Mouse (Mus musculus) limb, embryonic 13.5 days (tissue): ENCODE results near the gene Slc32a1. TPM values are rescaled to one million over a fixed set of nuclear protein-coding genes. Genes with fewer than 3 reads are reported as not detected.

Source experiments
- ATAC-seq: fragments of 200-750 bp; cut with Nextera tagmentation; 2 replicates; pipeline ENCODE4 v1.8.0; 2017; ENCODE audit warnings: low read depth, moderate number of reproducible peaks, moderate TSS enrichment; ENCODE audit not compliant: low FRiP score
- H3K27ac ChIP-seq: fragments of 300-500 bp; sonication (generic); 2 replicates; pipeline ENCODE4 v1.5.1; 2015; ENCODE audit warnings: inconsistent platforms, mild to moderate bottlenecking, moderate library complexity
- H3K27me3 ChIP-seq: fragments of 300-500 bp; sonication (generic); 2 replicates; pipeline ENCODE4 v1.6.1; 2015; ENCODE audit warnings: mild to moderate bottlenecking, inconsistent platforms
- H3K36me3 ChIP-seq: fragments of 300-500 bp; sonication (generic); 2 replicates; pipeline ENCODE4 v1.6.1; 2015; ENCODE audit warnings: inconsistent platforms, mild to moderate bottlenecking, moderate library complexity
- H3K4me1 ChIP-seq: fragments of 300-500 bp; sonication (generic); 2 replicates; pipeline ENCODE4 v1.6.1; 2015; ENCODE audit warnings: inconsistent platforms
- H3K4me2 ChIP-seq: fragments of 300-500 bp; sonication (generic); replicated peaks from 2 replicates; pipeline ENCODE4 v1.6.1; 2015; ENCODE audit warnings: inconsistent platforms, mild to moderate bottlenecking, moderate library complexity
- H3K4me3 ChIP-seq: fragments of 300-500 bp; sonication (generic); 2 replicates; pipeline ENCODE4 v1.5.1; 2015; ENCODE audit warnings: moderate library complexity, mild to moderate bottlenecking, inconsistent platforms
- H3K9ac ChIP-seq: fragments of 300-500 bp; sonication (generic); 2 replicates; pipeline ENCODE4 v1.6.1; 2015; ENCODE audit warnings: mild to moderate bottlenecking, inconsistent platforms
- H3K9me3 ChIP-seq: fragments of 300-500 bp; sonication (generic); 2 replicates; pipeline ENCODE4 v1.6.1; 2016; ENCODE audit warnings: inconsistent platforms
- WGBS: fragments of 180-500 bp; shearing (Covaris S2); methylation state at CpG from one replicate; pipeline ENCODE4 v1.1.7; 2015; 5-methylcytosine and 5-hydroxymethylcytosine counted together
- polyA plus RNA-seq: library from polyadenylated mRNA; unstranded; fragments of >200 nt; fragmentation: Nextera tagmentation; extraction: Ambion mirVana; gene quantifications from 2 replicates; pipeline ENCODE4 v1.2.1, GENCODE M21; 2015

Gene Slc32a1
- not detected in 2 replicates for polyA plus RNA-seq

GRCm38 (mm10) chr2:158610488-158611325 lies at the start of gene Slc32a1:
Gene Slc32a1 (plus strand): TSS chr2:158610767.
- WGBS, result under 1% methylated on average over 75 of the region's 77 CpGs
- H3K4me3 ChIP-seq, result peak within 1 kb of the TSS; percentile 30
- H3K27me3 ChIP-seq, result peaks cover 100% of the 10 kb centered on the region
- H3K9me3 ChIP-seq, result no peaks in the 10 kb centered on the region
- no peak for ATAC-seq
- no peaks in the 10 kb centered on the region for H3K36me3 ChIP-seq
- H3K4me2 ChIP-seq, result peak within 1 kb of the TSS; percentile 54
- no peak within 1 kb of the TSS for H3K27ac ChIP-seq
- peaks cover 30% of the 10 kb centered on the region for H3K4me1 ChIP-seq
- H3K9ac ChIP-seq, result no peak within 1 kb of the TSS

DNA sequence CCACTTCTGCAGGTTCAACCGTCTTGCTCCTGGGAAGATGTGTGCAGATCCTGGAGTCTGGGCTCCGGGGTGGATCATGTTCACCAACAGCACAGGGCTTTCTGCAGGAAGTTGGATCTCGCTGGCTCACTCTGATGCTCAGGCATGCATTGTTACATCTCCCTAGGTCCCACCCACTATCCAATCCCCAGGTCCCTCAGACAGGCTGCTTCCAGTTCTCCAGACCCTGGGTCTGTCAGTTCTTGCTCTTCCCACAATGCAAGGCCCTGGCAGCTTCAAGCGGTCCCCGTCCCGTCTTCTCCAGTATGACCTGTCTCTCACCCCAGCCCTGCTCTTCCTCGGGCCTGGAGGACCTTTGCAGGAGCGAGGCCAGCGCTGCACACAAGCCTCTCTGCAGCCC lies 49.8 kb upstream of the Slc32a1 start:
- Histone ChIP-seq H3K4me3 (no peak overlapping the region), H3K9me3 (no peaks in the 10 kb centered on the region), H3K36me3 (no peaks in the 10 kb centered on the region), H3K27ac (no peak overlapping the region), H3K4me2 (no peak overlapping the region), H3K4me1 (peaks cover 4% of the 10 kb centered on the region), H3K9ac (no peak overlapping the region), H3K27me3 (peaks cover 57% of the 10 kb centered on the region)
- ATAC-seq, result no peak
- WGBS, result 16% methylated on average over 9 of the region's 9 CpGs

DNA sequence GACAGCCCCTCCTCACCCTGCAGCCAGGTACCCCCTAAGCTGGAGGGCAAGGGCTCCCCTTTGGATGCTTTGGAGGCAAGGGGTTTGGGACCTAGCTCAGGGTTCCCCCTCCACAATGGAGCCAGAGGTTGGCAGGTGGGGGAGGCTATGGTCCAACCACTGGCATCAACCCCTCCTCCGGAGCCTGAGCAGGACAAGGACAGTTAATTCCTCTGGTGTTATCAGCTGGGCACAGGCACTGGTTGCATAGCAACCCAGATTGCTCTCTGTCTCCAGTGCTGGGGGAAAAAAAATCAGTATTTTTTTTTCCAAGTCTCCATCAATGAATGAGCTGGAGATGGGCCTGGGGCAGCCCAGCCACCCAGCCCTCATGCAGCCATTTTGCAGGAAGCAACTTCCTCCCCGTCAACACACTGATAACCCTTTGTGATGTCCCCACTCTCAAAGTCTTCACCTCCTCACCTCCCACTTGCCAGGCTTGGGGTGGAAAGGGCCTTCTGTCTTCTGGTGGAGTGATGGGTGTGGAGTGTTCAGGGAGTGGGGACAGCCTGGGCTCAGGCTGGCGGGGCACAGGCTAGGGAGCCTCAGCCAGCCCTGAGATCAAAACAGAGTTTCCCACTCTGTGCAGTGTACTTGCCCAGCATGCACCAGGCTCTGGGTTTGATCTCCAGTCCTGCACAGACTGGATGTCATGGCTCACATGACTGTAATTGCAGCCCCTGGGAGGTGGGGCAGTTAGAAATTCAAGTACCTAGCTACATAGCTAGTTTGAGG lies 49.0 kb upstream of the Slc32a1 start:
- H3K9me3 ChIP-seq, result no peaks in the 10 kb centered on the region
- no peak overlapping the region for H3K9ac ChIP-seq
- 40% methylated on average over 3 of the region's 3 CpGs for WGBS
- no peaks in the 10 kb centered on the region for H3K4me1 ChIP-seq
- ATAC-seq, result no peak
- H3K27me3 ChIP-seq, result peaks cover 57% of the 10 kb centered on the region
- H3K4me3 ChIP-seq, result no peak overlapping the region
- no peak overlapping the region for H3K27ac ChIP-seq
- no peaks in the 10 kb centered on the region for H3K36me3 ChIP-seq
- no peak overlapping the region for H3K4me2 ChIP-seq

GRCm38 (mm10) chr2:158570421-158571081 lies 40.0 kb upstream of the Slc32a1 start:
- Histone ChIP-seq H3K4me3 (no peak overlapping the region), H3K27ac (no peak overlapping the region), H3K9ac (no peak overlapping the region), H3K4me1 (no peaks in the 10 kb centered on the region), H3K4me2 (no peak overlapping the region), H3K9me3 (no peaks in the 10 kb centered on the region), H3K36me3 (no peaks in the 10 kb centered on the region), H3K27me3 (peaks cover 19% of the 10 kb centered on the region)
- ATAC-seq, result peak; percentile 44; the same call in 1 of the 2 replicates
- WGBS, result 20% methylated on average over 13 of the region's 13 CpGs

DNA sequence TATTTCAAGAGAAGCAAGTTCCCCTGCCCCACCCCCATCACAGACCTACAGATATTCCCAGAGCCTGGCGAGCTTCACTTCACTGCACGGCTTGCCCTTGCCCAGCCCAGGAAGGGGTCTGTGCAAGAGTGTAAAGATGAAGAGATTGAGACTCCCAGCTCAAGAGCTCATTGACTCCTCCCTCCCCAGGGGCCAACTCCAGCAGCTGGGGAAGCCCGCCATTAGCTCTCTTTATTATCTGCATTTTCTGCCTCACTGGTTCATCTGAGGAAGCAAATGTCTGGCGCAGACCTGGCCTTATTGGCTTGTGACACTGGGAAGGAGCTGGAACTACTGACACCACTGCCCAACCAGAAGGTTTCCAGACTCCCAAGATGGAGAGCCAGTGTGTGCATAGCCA lies 30.6 kb upstream of the Slc32a1 start:
- Histone ChIP-seq H3K4me2 (no peak overlapping the region), H3K27ac (no peak overlapping the region), H3K4me1 (no peaks in the 10 kb centered on the region), H3K9me3 (no peaks in the 10 kb centered on the region), H3K27me3 (peaks cover 10% of the 10 kb centered on the region), H3K9ac (no peak overlapping the region), H3K4me3 (no peak overlapping the region), H3K36me3 (no peaks in the 10 kb centered on the region)
- ATAC-seq, result no peak
- 51% methylated on average over 4 of the region's 4 CpGs for WGBS

GRCm38 (mm10) chr2:158584621-158585358 lies 25.8 kb upstream of the Slc32a1 start:
- no peak overlapping the region for H3K27ac ChIP-seq
- no peak overlapping the region for H3K4me2 ChIP-seq
- WGBS, result 13% methylated on average over 12 of the region's 12 CpGs
- no peaks in the 10 kb centered on the region for H3K9me3 ChIP-seq
- H3K9ac ChIP-seq, result no peak overlapping the region
- H3K4me3 ChIP-seq, result no peak overlapping the region
- no peak for ATAC-seq
- peaks cover 10% of the 10 kb centered on the region; the same call in 1 of the 2 replicates for H3K4me1 ChIP-seq
- H3K36me3 ChIP-seq, result no peaks in the 10 kb centered on the region
- peaks cover 25% of the 10 kb centered on the region for H3K27me3 ChIP-seq

DNA sequence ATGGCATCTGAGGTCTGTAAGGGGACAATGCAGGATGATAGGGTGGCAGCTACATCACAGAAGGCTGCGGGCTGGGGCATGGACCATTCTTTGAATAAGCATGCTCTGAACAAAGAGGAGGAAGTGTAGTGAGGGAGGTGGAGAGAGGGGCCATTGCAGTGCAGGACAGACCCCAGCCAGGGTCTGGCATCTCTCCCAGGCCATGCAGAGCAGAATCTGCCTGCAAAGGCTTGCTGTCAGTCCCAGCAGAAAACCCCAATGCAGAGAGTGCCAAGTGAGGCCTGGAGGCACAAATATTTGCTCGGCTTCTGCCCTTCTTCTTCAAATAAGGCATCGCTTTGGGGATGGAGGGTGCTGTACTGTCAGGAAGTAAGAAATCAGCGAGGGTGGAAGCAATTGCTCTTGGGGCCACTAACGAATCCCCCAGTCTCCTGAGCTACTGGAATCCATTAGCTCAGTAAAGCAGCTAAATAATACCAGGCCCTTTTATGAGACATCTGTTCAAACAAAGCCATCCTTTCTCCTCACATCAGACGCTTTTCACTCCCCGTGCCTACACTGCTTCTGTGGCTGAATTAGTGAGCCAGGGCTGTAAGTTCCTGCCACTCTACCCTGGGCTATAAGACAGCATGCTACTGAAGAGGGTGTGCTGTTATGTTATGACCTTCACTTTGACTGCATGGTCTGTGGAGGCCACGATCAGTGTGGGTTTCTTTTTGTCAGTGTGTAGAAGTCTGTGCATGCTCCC lies 21.9 kb upstream of the Slc32a1 start:
- H3K27ac ChIP-seq, result no peak overlapping the region
- no peak overlapping the region for H3K4me2 ChIP-seq
- H3K9me3 ChIP-seq, result no peaks in the 10 kb centered on the region
- no peak overlapping the region for H3K9ac ChIP-seq
- no peaks in the 10 kb centered on the region for H3K36me3 ChIP-seq
- ATAC-seq, result no peak; the same call in 1 of the 2 replicates
- no peak overlapping the region for H3K4me3 ChIP-seq
- WGBS, result 26% methylated on average over 8 of the region's 8 CpGs
- peaks cover 10% of the 10 kb centered on the region; the same call in 1 of the 2 replicates for H3K4me1 ChIP-seq
- peaks cover 26% of the 10 kb centered on the region for H3K27me3 ChIP-seq

DNA sequence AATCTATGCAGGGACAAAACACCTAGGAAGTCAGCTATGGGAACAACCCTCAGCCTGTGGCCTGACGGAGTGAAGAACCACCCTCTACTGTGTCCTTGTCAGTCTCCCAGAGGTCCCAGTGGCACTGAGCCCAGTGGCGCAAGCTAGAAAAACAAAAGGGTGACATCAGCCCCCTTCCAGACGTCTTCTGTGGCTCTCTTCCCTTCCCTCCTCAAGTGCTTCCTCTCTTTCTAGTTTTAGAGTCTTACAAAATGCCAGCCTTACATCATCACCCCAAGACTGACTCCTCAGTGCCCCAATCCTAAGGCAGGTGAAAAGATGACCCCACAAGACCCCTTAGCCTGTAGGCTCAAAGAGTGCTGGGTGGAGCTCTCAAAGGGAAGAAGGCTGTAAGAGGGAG lies 20.1 kb upstream of the Slc32a1 start:
- Histone ChIP-seq H3K9me3 (no peaks in the 10 kb centered on the region), H3K4me3 (no peak overlapping the region), H3K4me1 (peaks cover 13% of the 10 kb centered on the region), H3K27ac (no peak overlapping the region), H3K4me2 (no peak overlapping the region), H3K27me3 (peaks cover 28% of the 10 kb centered on the region), H3K36me3 (no peaks in the 10 kb centered on the region), H3K9ac (no peak overlapping the region)
- 55% methylated on average over 3 of the region's 3 CpGs for WGBS
- no peak for ATAC-seq

DNA sequence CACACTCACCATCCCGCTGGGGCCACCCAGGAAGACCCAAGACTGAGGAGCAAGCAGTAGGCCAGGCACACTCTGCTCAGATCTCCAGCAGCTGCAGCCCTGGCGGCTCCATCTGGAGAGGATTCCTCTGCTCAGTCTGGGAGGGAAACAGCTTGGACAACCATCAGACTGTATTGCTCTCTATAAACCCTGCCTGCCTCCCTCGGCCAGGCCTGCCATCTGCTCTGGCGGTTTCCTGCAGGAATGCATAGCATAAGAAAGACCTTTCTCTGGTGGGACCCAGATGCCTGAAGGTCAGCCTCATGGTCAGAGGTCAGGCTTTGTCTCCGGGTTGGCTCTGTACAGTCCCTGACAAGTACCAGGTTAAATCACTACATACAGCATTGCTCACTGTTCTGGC lies 19.3 kb upstream of the Slc32a1 start:
- no peak overlapping the region for H3K9ac ChIP-seq
- no peaks in the 10 kb centered on the region for H3K9me3 ChIP-seq
- no peak overlapping the region for H3K4me3 ChIP-seq
- H3K36me3 ChIP-seq, result no peaks in the 10 kb centered on the region
- 24% methylated on average over 5 of the region's 5 CpGs for WGBS
- H3K27me3 ChIP-seq, result peaks cover 34% of the 10 kb centered on the region
- peaks cover 15% of the 10 kb centered on the region for H3K4me1 ChIP-seq
- H3K4me2 ChIP-seq, result no peak overlapping the region
- no peak for ATAC-seq
- no peak overlapping the region for H3K27ac ChIP-seq

- Histone ChIP-seq H3K4me1 (peaks cover 15% of the 10 kb centered on the region), H3K27ac (no peak overlapping the region), H3K4me3 (no peak overlapping the region), H3K9me3 (no peaks in the 10 kb centered on the region), H3K4me2 (no peak overlapping the region), H3K27me3 (peaks cover 33% of the 10 kb centered on the region), H3K36me3 (no peaks in the 10 kb centered on the region), H3K9ac (no peak overlapping the region)
- ATAC-seq, result no peak
- WGBS, result 81% methylated on average over 4 of the region's 4 CpGs
Observed at GRCm38 (mm10) chr2:158593371-158593770, 17.2 kb upstream of the Slc32a1 start.

DNA sequence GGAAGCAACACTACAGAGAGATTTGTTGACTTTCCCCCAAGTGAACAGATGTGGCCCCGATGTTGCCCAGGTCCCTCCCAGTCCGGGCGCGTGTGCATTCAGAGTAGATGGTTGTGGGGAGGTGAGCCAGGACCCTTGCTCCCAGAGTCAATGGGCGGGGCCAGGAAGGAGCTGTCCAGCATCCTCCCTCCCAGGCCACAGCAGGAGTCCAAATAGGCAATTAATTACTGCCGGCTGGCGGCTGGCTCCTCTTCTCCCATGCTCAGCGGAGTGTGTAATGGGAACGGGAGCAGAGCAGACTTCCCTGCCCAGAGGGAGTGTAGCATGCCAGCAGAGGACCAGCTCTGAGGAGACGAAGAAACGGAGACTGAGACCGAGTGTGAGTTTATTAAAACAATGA lies 15.5 kb upstream of the Slc32a1 start:
- whole genome bisulfite sequencing, result 1% methylated on average over 12 of the region's 12 CpGs
- no peaks in the 10 kb centered on the region for H3K9me3 ChIP-seq
- H3K36me3 ChIP-seq, result no peaks in the 10 kb centered on the region
- no peak overlapping the region for H3K27ac ChIP-seq
- no peak overlapping the region for H3K9ac ChIP-seq
- ATAC-seq, result no peak
- no peak overlapping the region for H3K4me3 ChIP-seq
- H3K4me2 ChIP-seq, result no peak overlapping the region
- H3K27me3 ChIP-seq, result peaks cover 48% of the 10 kb centered on the region
- peaks cover 5% of the 10 kb centered on the region; the same call in 1 of the 2 replicates for H3K4me1 ChIP-seq
